Mouse (Mus musculus) ES-E14 (cell line): Measurements from ENCODE around the gene Shc3. TPM values are rescaled to one million over a fixed set of nuclear protein-coding genes. Genes with fewer than 3 reads are reported as not detected.

Source experiments
- DNase-seq: peaks from one replicate; pipeline ENCODE4 v3.0.0-alpha.2; 2013; ENCODE audit warnings: low read depth, low spot score
- H3K27ac ChIP-seq: 2 replicates; pipeline ENCODE4 v1.5.1; 2012; ENCODE audit warnings: low read depth, mild to moderate bottlenecking, low read length, moderate library complexity, mixed read lengths; ENCODE audit not compliant: poor library complexity, insufficient read depth, severe bottlenecking
- H3K36me3 ChIP-seq: 2 replicates; pipeline ENCODE4 v1.6.1; 2012; ENCODE audit warnings: mild to moderate bottlenecking, low read length, moderate library complexity, mixed read lengths; ENCODE audit not compliant: control insufficient read depth, poor library complexity, insufficient read depth, severe bottlenecking
- H3K4me1 ChIP-seq, 2 experiments: fragments of 150-350 bp in 1 of 2; sonication (generic) in 1 of 2; 2 replicates each; pipeline ENCODE4 v1.6.1; 2012; ENCODE audit warnings: low read length in 2 of 2, mild to moderate bottlenecking in 1 of 2, mixed read lengths in 1 of 2; ENCODE audit not compliant: control insufficient read depth in 2 of 2, insufficient read depth in 2 of 2, poor library complexity in 1 of 2
- H3K4me3 ChIP-seq, 2 experiments: fragments of 150-350 bp in 1 of 2; sonication (generic) in 1 of 2; 2 replicates each; pipeline ENCODE4 v1.5.1; 2012; ENCODE audit warnings: low read length in 2 of 2, low read depth in 1 of 2, mild to moderate bottlenecking in 1 of 2, mixed read lengths in 1 of 2; ENCODE audit not compliant: insufficient read depth in 1 of 2, poor library complexity in 1 of 2, severe bottlenecking in 1 of 2
- H3K9ac ChIP-seq: 2 replicates; pipeline ENCODE4 v1.6.1; 2012; ENCODE audit warnings: low read depth, mild to moderate bottlenecking, low read length, mixed read lengths; ENCODE audit not compliant: poor library complexity, insufficient read depth, severe bottlenecking
- H3K9me3 ChIP-seq: fragments of 150-350 bp; sonication (generic); 2 replicates; pipeline ENCODE4 v1.6.1; 2012; ENCODE audit warnings: low read depth, mild to moderate bottlenecking, low read length; ENCODE audit not compliant: control insufficient read depth, insufficient read depth
- CHD2 ChIP-seq: IDR thresholded peaks from 2 replicates; pipeline ENCODE4 v1.6.1; 2014; ENCODE audit warnings: mild to moderate bottlenecking, low read depth, low read length, inconsistent platforms
- HCFC1 ChIP-seq: IDR thresholded peaks from 2 replicates; pipeline ENCODE4 v1.6.1; 2012; ENCODE audit warnings: low read length, inconsistent platforms, borderline replicate concordance; ENCODE audit not compliant: insufficient read depth
- MAFK ChIP-seq: IDR thresholded peaks from 2 replicates; pipeline ENCODE4 v1.6.1; 2014; ENCODE audit warnings: mild to moderate bottlenecking, low read depth, low read length, inconsistent platforms; ENCODE audit not compliant: insufficient read depth
- ZC3H11A ChIP-seq: IDR thresholded peaks from 2 replicates; pipeline ENCODE4 v1.6.1; 2012; ENCODE audit warnings: low read depth, mild to moderate bottlenecking, inconsistent platforms, low read length, borderline replicate concordance
- ZNF384 ChIP-seq: IDR thresholded peaks from 2 replicates; pipeline ENCODE4 v1.6.1; 2012; ENCODE audit warnings: low read depth, low read length, inconsistent platforms
- in situ Hi-C, 2 experiments: fragments of 600-800 bp; cut with MboI; formaldehyde crosslinking; loops; one replicate each; pipeline ENCODE4 v1.15.1; 2025; ENCODE audit warnings: low sequenced_read_pairs in 2 of 2, inconsistent platforms in 1 of 2; ENCODE audit not compliant: unreplicated experiment in 2 of 2
- total RNA-seq: library from RNA; depleted of rRNA; stranded (reverse); fragments of 300-350 nt; gene quantifications from 2 replicates; pipeline ENCODE4 v1.2.3, GENCODE M21; 2012; rRNA removed

Gene Shc3
- total RNA-seq: 0.69 and 1.4 TPM in 2 replicates

DNA sequence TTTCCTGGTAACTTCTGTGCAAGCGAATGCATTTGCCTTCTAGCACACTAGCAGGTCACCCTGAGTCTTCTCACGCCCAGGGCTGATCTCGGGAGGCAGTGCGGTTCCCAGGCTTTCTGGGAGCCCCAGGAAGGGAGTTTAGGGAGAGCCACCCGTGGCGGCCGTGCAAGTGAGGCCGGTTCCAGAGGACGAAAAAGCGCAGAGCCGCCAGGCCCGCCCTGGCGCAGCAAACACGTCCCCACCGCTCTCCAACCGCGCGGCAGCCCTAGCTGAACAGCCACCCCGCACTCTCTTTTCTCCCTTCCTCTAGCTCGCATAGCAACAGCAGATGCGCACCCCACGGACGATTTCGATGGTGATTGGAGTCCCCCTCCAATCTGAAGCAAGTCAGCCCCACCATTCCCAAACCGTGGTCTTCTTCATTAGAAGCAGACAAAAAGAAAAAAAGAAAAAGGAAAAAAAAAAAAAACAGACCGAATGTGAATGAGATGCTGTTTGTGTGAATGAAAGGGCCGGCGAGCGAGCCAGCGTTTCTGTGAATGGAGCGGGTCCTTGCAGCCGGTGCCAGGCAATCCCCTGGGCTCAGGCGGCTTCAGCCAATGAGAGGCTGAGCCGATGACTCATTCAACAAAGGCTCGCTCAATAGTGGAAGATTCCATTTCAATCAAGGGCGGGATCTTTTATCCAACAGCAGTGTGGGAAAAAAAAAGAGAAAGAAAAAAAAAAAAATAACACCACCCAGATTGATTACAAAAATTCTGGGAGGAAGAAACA is at the start of gene Shc3:
TSS of gene Shc3 (minus strand) at position 509 of the 774 bp plus-strand sequence.
- peaks cover 0 to 4% of the 10 kb centered on the region in 2 experiments; a peak in 1 of 4 replicates for H3K4me1 ChIP-seq
- TF ChIP-seq MAFK (no peak), ZNF384 (peak; percentile 84), HCFC1 (no peak), CHD2 (peak; percentile 47; the same call in 1 of the 2 replicates)
- no peaks in the 10 kb centered on the region for H3K36me3 ChIP-seq
- no peak within 1 kb of the TSS for H3K9ac ChIP-seq
- peak; percentile 66 for DNase-seq
- peak within 1 kb of the TSS; percentile 22 to 63 for H3K4me3 ChIP-seq
- H3K9me3 ChIP-seq: no peaks in the 10 kb centered on the region
- H3K27ac ChIP-seq: no peak within 1 kb of the TSS
- in situ Hi-C loops: no loop called here

DNA sequence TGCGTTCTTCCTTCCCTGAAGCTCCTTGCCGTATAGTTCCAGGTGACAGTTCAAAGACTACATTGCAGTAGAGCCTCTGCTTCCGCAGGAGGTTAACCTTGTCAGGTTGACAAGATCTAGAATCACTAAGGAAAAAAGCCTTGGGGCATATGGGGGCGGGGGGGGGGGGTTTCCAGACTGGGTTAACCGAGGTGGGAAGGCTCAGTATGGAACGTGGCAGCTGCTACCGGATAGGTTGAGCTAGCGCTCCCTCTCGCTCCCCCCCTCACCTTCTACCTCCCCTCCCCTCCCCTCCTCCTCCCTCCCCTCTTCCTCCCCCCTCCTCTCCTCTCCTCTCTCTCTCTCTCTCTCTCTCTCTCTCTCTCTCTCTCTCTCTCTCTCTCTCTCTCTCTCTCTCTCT is 49.4 kb upstream of the Shc3 start:
- in situ Hi-C loops: loop anchor here in 1 of 2 experiments (25.0 kb wide), 1 partner anchor 656 kb away; no protein-coding TSS in a partner anchor
- no peak overlapping the region for H3K9ac ChIP-seq

DNA sequence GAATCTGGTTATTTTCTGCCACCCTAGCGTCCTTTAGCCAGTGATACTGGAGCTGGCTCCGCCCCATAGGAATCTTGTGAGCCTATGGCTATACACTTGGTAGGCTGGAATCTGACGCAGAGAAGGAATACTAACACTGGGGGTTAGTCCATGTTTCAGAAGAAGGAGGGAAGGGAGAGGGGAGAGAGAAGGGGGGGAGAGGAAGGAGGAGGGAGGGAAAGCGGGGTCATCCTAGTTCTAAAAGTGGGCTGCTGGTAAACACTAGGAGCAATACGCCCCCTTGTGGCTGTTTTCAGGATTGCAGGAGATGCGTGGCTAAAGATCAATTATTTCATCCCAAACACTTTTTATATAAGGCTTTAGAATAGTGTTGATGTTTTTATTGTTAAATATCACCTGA is 48.6 kb upstream of the Shc3 start:
- H3K36me3 ChIP-seq: no peaks in the 10 kb centered on the region
- no peak overlapping the region for H3K9ac ChIP-seq
- no peak overlapping the region for H3K4me3 ChIP-seq
- in situ Hi-C loops: loop anchor here in 1 of 2 experiments (25.0 kb wide), 1 partner anchor 656 kb away; no protein-coding TSS in a partner anchor
- H3K27ac ChIP-seq: no peak overlapping the region
- peak; percentile 59 for DNase-seq
- TF ChIP-seq CHD2 (no peak), ZC3H11A (peak; percentile 58; the same call in 1 of the 2 replicates)
- no peaks in the 10 kb centered on the region for H3K9me3 ChIP-seq
- peaks cover 5 to 14% of the 10 kb centered on the region in 2 experiments; a peak in 3 of 4 replicates for H3K4me1 ChIP-seq

More for the DNA sequence above, 49.4 kb upstream of the Shc3 start:
- H3K4me1 ChIP-seq: peaks cover 5 to 14% of the 10 kb centered on the region in 2 experiments; a peak in 3 of 4 replicates
- TF ChIP-seq MAFK (no peak), ZC3H11A (no peak)
- no peak for DNase-seq
- H3K36me3 ChIP-seq: no peaks in the 10 kb centered on the region
- H3K27ac ChIP-seq: no peak overlapping the region
- H3K9me3 ChIP-seq: no peaks in the 10 kb centered on the region
- H3K4me3 ChIP-seq: no peak overlapping the region

DNA sequence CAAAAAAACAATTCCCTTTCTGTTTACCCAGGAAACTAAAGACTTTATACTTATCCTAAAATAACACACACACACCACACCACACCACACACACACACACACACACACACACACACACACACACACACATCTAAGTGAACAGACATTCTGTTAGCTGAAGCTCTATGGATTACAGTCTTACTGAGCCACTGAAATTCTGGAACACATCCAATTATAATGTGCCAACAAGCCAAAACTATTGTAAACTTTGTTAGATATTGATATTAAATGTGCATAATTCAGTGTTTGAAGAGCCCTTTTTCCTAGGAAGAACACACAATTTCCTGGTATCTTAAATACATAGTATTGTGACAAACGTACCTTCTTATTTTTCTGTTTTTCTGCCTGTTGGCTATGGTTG is 48.1 kb upstream of the Shc3 start:
- Histone ChIP-seq H3K9me3 (no peaks in the 10 kb centered on the region), H3K4me1 (peaks cover 5 to 14% of the 10 kb centered on the region in 2 experiments; a peak in 3 of 4 replicates), H3K9ac (no peak overlapping the region), H3K36me3 (no peaks in the 10 kb centered on the region), H3K4me3 (no peak overlapping the region), H3K27ac (no peak overlapping the region)
- in situ Hi-C loops: loop anchor here in 1 of 2 experiments (25.0 kb wide), 1 partner anchor 655 kb away; no protein-coding TSS in a partner anchor
- DNase-seq: no peak
- TF ChIP-seq ZNF384: no peak
- no peak for TF ChIP-seq CHD2
- TF ChIP-seq ZC3H11A: no peak
- TF ChIP-seq MAFK: no peak
- TF ChIP-seq HCFC1: no peak
